Mouse (Mus musculus): ENCODE measurements at regions not wholly inside any gene's neighbourhood (a gene's known extent, or its start where the extent isn't known, plus 50 kb on each side); places are given as distances from the start of the nearest gene placed in this dataset.

- CTCF ChIA-PET = no interaction called here
Measured at GRCm38 (mm10) chr4:72688842-72689241, 163.6 kb downstream of the Aldoart1 start.

GRCm38 (mm10) chr4:72674006-72674405 lies 178.4 kb downstream of the Aldoart1 start:
- POLR2A ChIA-PET = no interaction called here
- CTCF ChIA-PET = no interaction called here

More at GRCm38 (mm10) chr4:72688842-72689241, 163.6 kb downstream of the Aldoart1 start:
- POLR2A ChIA-PET = no interaction called here

- CTCF ChIA-PET = interaction anchor here in 1 of 4 experiments (1.1 kb wide), 1 partner anchor 30 kb away, joined by 3 read pairs; no protein-coding TSS in a partner anchor
- POLR2A ChIA-PET = interaction anchor here in 1 of 4 experiments (0.7 kb wide), 1 partner anchor 62 kb away, joined by 3 read pairs; no protein-coding TSS in a partner anchor
Measured at GRCm38 (mm10) chr4:72671652-72672411, 180.6 kb downstream of the Aldoart1 start.

- ChIA-PET POLR2A (no interaction called here), CTCF (no interaction called here)
Measured at GRCm38 (mm10) chr4:72669827-72670494, 182.5 kb downstream of the Aldoart1 start.

GRCm38 (mm10) chr4:72664379-72664778 lies 188.1 kb downstream of the Aldoart1 start:
- POLR2A ChIA-PET = no interaction called here
- CTCF ChIA-PET = no interaction called here

- CTCF ChIA-PET = no interaction called here
- POLR2A ChIA-PET = no interaction called here
Measured at GRCm38 (mm10) chr4:72662477-72662876, 190.0 kb downstream of the Aldoart1 start.

- CTCF ChIA-PET = no interaction called here
Measured at GRCm38 (mm10) chr4:72656206-72656605, 196.2 kb downstream of the Aldoart1 start.

GRCm38 (mm10) chr4:72647130-72647529 lies 205.3 kb downstream of the Aldoart1 start:
- ChIA-PET CTCF (no interaction called here), POLR2A (interaction anchor here in 1 of 4 experiments (0.6 kb wide), 1 partner anchor 9 kb away, joined by 3 read pairs; no protein-coding TSS in a partner anchor)

More at GRCm38 (mm10) chr4:72656206-72656605, 196.2 kb downstream of the Aldoart1 start:
- POLR2A ChIA-PET = interaction anchor here in 1 of 4 experiments (0.8 kb wide), 1 partner anchor 9 kb away, joined by 3 read pairs; no protein-coding TSS in a partner anchor

- CTCF ChIA-PET = interaction anchor here in 1 of 4 experiments (0.6 kb wide), 1 partner anchor 21 kb away, joined by 3 read pairs; no protein-coding TSS in a partner anchor
Measured at GRCm38 (mm10) chr4:72629416-72629815, 223.0 kb downstream of the Aldoart1 start.

GRCm38 (mm10) chr4:72627219-72627930 lies 225.1 kb downstream of the Aldoart1 start:
- CTCF ChIA-PET = interaction anchor here in 1 of 4 experiments (0.5 kb wide), 1 partner anchor 17 kb away, joined by 3 read pairs; no protein-coding TSS in a partner anchor

More at GRCm38 (mm10) chr4:72629416-72629815, 223.0 kb downstream of the Aldoart1 start:
- POLR2A ChIA-PET = no interaction called here

GRCm38 (mm10) chr4:72605107-72605506 lies 247.3 kb downstream of the Aldoart1 start:
- POLR2A ChIA-PET = no interaction called here
- CTCF ChIA-PET = no interaction called here

More at GRCm38 (mm10) chr4:72627219-72627930, 225.1 kb downstream of the Aldoart1 start:
- POLR2A ChIA-PET = no interaction called here

GRCm38 (mm10) chr4:72595494-72595893 lies 256.9 kb downstream of the Aldoart1 start:
- CTCF ChIA-PET = no interaction called here
- POLR2A ChIA-PET = no interaction called here

GRCm38 (mm10) chr4:72592129-72592528 lies 260.3 kb downstream of the Aldoart1 start:
- CTCF ChIA-PET = no interaction called here
- POLR2A ChIA-PET = no interaction called here

GRCm38 (mm10) chr4:72574946-72575345 lies 277.5 kb downstream of the Aldoart1 start:
- POLR2A ChIA-PET = no interaction called here
- CTCF ChIA-PET = no interaction called here

- POLR2A ChIA-PET = interaction anchor here in 1 of 4 experiments (0.7 kb wide), 1 partner anchor 39 kb away, joined by 5 read pairs; no protein-coding TSS in a partner anchor
- CTCF ChIA-PET = no interaction called here
Measured at GRCm38 (mm10) chr4:72571924-72572323, 280.5 kb downstream of the Aldoart1 start.

GRCm38 (mm10) chr4:72565186-72565585 lies 287.2 kb downstream of the Aldoart1 start:
- ChIA-PET POLR2A (no interaction called here), CTCF (no interaction called here)

- ChIA-PET POLR2A (no interaction called here), CTCF (no interaction called here)
Measured at GRCm38 (mm10) chr4:72562909-72563676, 289.3 kb downstream of the Aldoart1 start.

- ChIA-PET CTCF (no interaction called here), POLR2A (no interaction called here)
Measured at GRCm38 (mm10) chr4:72554276-72554675, 298.2 kb downstream of the Aldoart1 start.

GRCm38 (mm10) chr4:72534563-72534962 lies 317.9 kb downstream of the Aldoart1 start:
- ChIA-PET POLR2A (no interaction called here), CTCF (no interaction called here)

Data from embryonic stem cell, embryonic (primary cell).